Mouse (Mus musculus): ENCODE results near the gene Lrba. TPM values are rescaled to one million over a fixed set of nuclear protein-coding genes. Genes with fewer than 3 reads are reported as not detected.

Gene Lrba
- total and polyA plus RNA-seq, 3 experiments, result 12.3 to 22.6 (median 13.8) TPM

DNA sequence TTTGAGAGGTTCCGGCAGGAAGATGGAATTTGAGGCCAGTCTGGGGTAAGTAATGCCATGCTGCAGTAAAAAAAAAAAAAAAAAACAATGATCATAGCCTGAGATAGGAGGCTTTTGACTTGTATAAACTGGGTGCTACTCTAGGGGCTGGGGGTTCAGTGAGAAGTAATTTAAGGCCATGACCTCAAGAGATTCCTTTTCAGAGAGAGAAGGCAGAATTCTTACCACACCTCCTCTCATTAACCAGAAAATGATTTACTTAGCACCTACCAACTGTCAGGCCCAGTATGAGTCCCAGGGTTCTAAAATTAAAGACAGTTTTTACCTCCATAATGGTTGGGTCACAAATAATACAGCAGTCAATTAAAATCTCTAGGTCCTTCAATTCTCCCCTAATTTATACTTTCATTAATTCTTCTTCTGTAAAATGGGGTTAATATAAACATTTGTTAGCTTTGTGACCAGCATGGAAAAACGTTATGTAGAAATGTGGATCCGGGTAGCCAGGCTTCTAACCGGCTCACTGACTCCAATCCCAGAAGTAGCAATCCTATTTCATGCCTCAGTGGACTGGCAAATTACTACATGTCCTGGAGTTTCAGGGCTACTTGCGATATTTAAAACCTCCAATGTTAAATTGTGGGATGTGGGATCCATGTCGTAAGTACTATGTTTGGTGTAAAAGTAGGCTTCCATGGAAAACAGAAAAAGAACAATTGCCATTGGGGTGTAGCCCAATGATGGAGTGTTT, 19.7 kb upstream of the Lrba start:
- no peak overlapping the region for H3K4me2 ChIP-seq (ENCODE audit: insufficient read depth, low read depth, poor library complexity, severe bottlenecking)
- no peak overlapping the region for H3K27ac ChIP-seq (ENCODE audit: insufficient read depth, low read depth)
- TF ChIP-seq CHD1 (IDR thresholded peaks at IDR 0.05; ENCODE audit: low read depth, low read length), result no peak
- no peaks in the 10 kb centered on the region for H3K9me3 ChIP-seq (replicated peaks; ENCODE audit: low read length)
- dilution Hi-C loops (cut with MboI; ENCODE audit: extremely low pct_ligation_motif_present, extremely low pct_unique_long_range_greater_than_20kb, low sequenced_read_pairs), result no loop called here
- in situ Hi-C loops (cut with MboI; ENCODE audit: low pct_ligation_motif_present, low pct_unique_long_range_greater_than_20kb, low sequenced_read_pairs), result no loop called here
- no peak overlapping the region for H3K9ac ChIP-seq (ENCODE audit: insufficient read depth, low read depth)
- no peak for DNase-seq (ENCODE audit: extremely low read depth)
- H3K36me3 ChIP-seq (replicated peaks in 1 of 2; ENCODE audit: control insufficient read depth in 1 of 2, insufficient read depth in 1 of 2, low read length in 1 of 2), result no peaks in the 10 kb centered on the region
- H3K79me2 ChIP-seq (replicated peaks; ENCODE audit: control insufficient read depth, extremely low read depth, insufficient read depth, poor library complexity, severe bottlenecking), result no peaks in the 10 kb centered on the region
- peaks cover 7 to 24% of the 10 kb centered on the region in 2 experiments; a peak in 3 of 4 replicates for H3K4me1 ChIP-seq (ENCODE audit: control insufficient read depth in 1 of 2, insufficient read depth in 2 of 2)
- no peak overlapping the region for H3K4me3 ChIP-seq (replicated peaks in 1 of 3; ENCODE audit: low read depth in 2 of 3, low read length in 2 of 3, poor library complexity in 1 of 3)
- no peaks in the 10 kb centered on the region for H3K27me3 ChIP-seq (replicated peaks)

DNA sequence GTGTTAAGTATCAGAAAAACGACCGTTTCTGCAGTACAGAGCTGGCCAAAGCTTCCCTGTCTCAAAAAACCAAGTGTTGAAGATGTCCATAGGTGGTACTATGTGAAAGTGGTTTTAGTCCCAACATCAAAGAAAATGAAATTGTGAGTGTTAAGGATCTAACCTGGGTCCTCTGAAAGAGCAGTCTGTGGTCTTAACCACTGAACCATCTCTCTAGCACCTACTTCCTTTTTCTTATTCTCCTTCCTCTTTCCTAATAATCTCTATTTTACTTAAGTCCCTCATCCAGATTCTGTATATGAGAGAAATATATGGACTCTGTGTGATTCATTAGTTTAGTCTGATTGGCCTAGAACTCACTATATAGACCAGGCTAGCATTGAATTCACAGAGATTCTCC, 17.9 kb upstream of the Lrba start:
- no peak overlapping the region for H3K27ac ChIP-seq (ENCODE audit: insufficient read depth, low read depth)
- H3K9me3 ChIP-seq (replicated peaks; ENCODE audit: low read length), result no peaks in the 10 kb centered on the region
- H3K4me3 ChIP-seq (replicated peaks in 1 of 3; ENCODE audit: low read depth in 2 of 3, low read length in 2 of 3, poor library complexity in 1 of 3), result no peak overlapping the region
- peaks cover 9 to 31% of the 10 kb centered on the region in 2 experiments; a peak in 3 of 4 replicates for H3K4me1 ChIP-seq (ENCODE audit: control insufficient read depth in 1 of 2, insufficient read depth in 2 of 2)
- dilution Hi-C loops (cut with MboI; ENCODE audit: extremely low pct_ligation_motif_present, extremely low pct_unique_long_range_greater_than_20kb, low sequenced_read_pairs) (no loop called here), in situ Hi-C loops (cut with MboI; ENCODE audit: low pct_ligation_motif_present, low pct_unique_long_range_greater_than_20kb, low sequenced_read_pairs) (no loop called here)
- H3K9ac ChIP-seq (ENCODE audit: insufficient read depth, low read depth), result no peak overlapping the region; the same call in 1 of the 2 replicates
- no peak overlapping the region for H3K4me2 ChIP-seq (ENCODE audit: insufficient read depth, low read depth, poor library complexity, severe bottlenecking)
- DNase-seq (ENCODE audit: extremely low read depth), result peak; percentile 24
- TF ChIP-seq MYC (IDR thresholded peaks at IDR 0.05; ENCODE audit: low read depth, low read length) (0 out of 2 replicates have a peak, but pooled peaks have one; percentile 18), SMC3 (IDR thresholded peaks at IDR 0.05; ENCODE audit: low read depth, low read length) (no peak), EP300 (IDR thresholded peaks at IDR 0.05; ENCODE audit: low read length) (peak; percentile 84), MAZ (IDR thresholded peaks at IDR 0.05; ENCODE audit: low read depth, low read length) (no peak), IRF4 (IDR thresholded peaks at IDR 0.05; ENCODE audit: low read depth, low read length) (peak; percentile 62), RCOR1 (conservative IDR thresholded peaks at IDR 0.05; ENCODE audit: low read depth, low read length) (0 out of 2 replicates have a peak, but pooled peaks have one; percentile 42), JUND (conservative IDR thresholded peaks at IDR 0.05; ENCODE audit: low read depth, low read length) (peak; percentile 15; the same call in 1 of the 2 replicates), MAFK (IDR thresholded peaks at IDR 0.05; ENCODE audit: insufficient replicate concordance, low read length) (0 out of 2 replicates have a peak, but pooled peaks have one; percentile 48), MEF2A (IDR thresholded peaks at IDR 0.05; ENCODE audit: borderline replicate concordance, low read depth, low read length) (0 out of 2 replicates have a peak, but pooled peaks have one; percentile 34), ZC3H11A (IDR thresholded peaks at IDR 0.05; ENCODE audit: low read depth, low read length) (no peak)
- H3K27me3 ChIP-seq (replicated peaks), result no peaks in the 10 kb centered on the region
- no peaks in the 10 kb centered on the region for H3K36me3 ChIP-seq (replicated peaks in 1 of 2; ENCODE audit: control insufficient read depth in 1 of 2, insufficient read depth in 1 of 2, low read length in 1 of 2)
- H3K79me2 ChIP-seq (replicated peaks; ENCODE audit: control insufficient read depth, extremely low read depth, insufficient read depth, poor library complexity, severe bottlenecking), result no peaks in the 10 kb centered on the region

Data from CH12.LX (cell line).